Mouse (Mus musculus) liver, adult 2 months (tissue): ENCODE data around the gene Jak1.

Experiments used
- CTCF ChIP-seq: fragments of 200-500 bp; IDR thresholded peaks from 2 replicates; pipeline ENCODE4 v1.5.1; 2011; ENCODE audit warnings: low read depth, low read length, control low read depth
- POLR2A ChIP-seq: fragments of 200-500 bp; IDR thresholded peaks from 2 replicates; pipeline ENCODE4 v1.6.1; 2011; ENCODE audit warnings: low read length, control low read depth; ENCODE audit not compliant: insufficient read depth; ENCODE audit errors: extremely low read depth

DNA sequence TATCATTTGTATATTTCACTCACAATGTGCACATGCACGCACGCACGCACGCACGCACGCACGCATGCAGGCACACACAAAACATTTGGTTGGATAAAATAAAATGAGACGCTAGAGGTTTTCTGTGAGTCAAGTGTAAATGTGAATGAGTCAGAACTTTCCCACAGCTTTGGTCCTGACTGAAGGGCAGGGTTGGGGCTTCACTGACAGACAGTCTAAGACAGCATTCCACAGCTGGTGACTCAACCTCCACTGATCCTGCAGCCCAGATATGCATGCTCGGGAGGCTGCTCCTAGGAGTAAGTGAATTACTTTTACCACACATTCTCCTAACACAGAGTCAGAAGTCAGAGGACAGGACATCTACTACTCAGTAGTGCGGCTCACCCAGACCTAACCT lies 62.5 kb downstream of the Jak1 start:
- TF ChIP-seq CTCF (no peak), POLR2A (no peak)
